Mouse (Mus musculus) testis, adult 2 months (tissue): ENCODE data around the gene Gm43517. TPM values are rescaled to one million over a fixed set of nuclear protein-coding genes. Genes with fewer than 3 reads are reported as not detected.

Experiments used
- H3K27ac ChIP-seq: fragments of 200-500 bp; 2 replicates; pipeline ENCODE4 v1.5.1; 2012; ENCODE audit warnings: low read depth, low read length; ENCODE audit not compliant: control insufficient read depth, insufficient read depth
- H3K27me3 ChIP-seq: fragments of 200-500 bp; 2 replicates; pipeline ENCODE4 v1.6.1; 2012; ENCODE audit warnings: mild to moderate bottlenecking, low read length, moderate library complexity; ENCODE audit not compliant: control insufficient read depth, insufficient read depth
- H3K36me3 ChIP-seq: fragments of 200-500 bp; 2 replicates; pipeline ENCODE4 v1.6.1; 2012; ENCODE audit warnings: mild to moderate bottlenecking, low read length; ENCODE audit not compliant: control insufficient read depth, insufficient read depth
- H3K4me1 ChIP-seq: fragments of 200-500 bp; 2 replicates; pipeline ENCODE4 v1.6.1; 2012; ENCODE audit warnings: low read length; ENCODE audit not compliant: control insufficient read depth, insufficient read depth
- H3K4me3 ChIP-seq: fragments of 200-500 bp; 2 replicates; pipeline ENCODE4 v1.5.1; 2012; ENCODE audit warnings: low read depth, mild to moderate bottlenecking, low read length, moderate library complexity, mixed read lengths; ENCODE audit not compliant: control insufficient read depth
- CTCF ChIP-seq: fragments of 200-500 bp; IDR thresholded peaks from 2 replicates; pipeline ENCODE4 v1.5.1; 2012; ENCODE audit warnings: low read depth, mild to moderate bottlenecking, inconsistent platforms, low read length, moderate library complexity; ENCODE audit not compliant: control insufficient read depth, insufficient read depth, insufficient replicate concordance
- POLR2A ChIP-seq: fragments of 200-500 bp; IDR thresholded peaks from 2 replicates; pipeline ENCODE4 v1.6.1; 2012; ENCODE audit warnings: low read depth, mild to moderate bottlenecking, inconsistent platforms, low read length, moderate library complexity; ENCODE audit not compliant: control insufficient read depth
- polyA plus RNA-seq: library from polyadenylated mRNA; depleted of rRNA; stranded (reverse); fragments of >200 nt; gene quantifications from 2 replicates; pipeline ENCODE4 v1.2.3, GENCODE M21; 2012

Gene Gm43517
- polyA plus RNA-seq, 1 experiment = 0.02 TPM

DNA sequence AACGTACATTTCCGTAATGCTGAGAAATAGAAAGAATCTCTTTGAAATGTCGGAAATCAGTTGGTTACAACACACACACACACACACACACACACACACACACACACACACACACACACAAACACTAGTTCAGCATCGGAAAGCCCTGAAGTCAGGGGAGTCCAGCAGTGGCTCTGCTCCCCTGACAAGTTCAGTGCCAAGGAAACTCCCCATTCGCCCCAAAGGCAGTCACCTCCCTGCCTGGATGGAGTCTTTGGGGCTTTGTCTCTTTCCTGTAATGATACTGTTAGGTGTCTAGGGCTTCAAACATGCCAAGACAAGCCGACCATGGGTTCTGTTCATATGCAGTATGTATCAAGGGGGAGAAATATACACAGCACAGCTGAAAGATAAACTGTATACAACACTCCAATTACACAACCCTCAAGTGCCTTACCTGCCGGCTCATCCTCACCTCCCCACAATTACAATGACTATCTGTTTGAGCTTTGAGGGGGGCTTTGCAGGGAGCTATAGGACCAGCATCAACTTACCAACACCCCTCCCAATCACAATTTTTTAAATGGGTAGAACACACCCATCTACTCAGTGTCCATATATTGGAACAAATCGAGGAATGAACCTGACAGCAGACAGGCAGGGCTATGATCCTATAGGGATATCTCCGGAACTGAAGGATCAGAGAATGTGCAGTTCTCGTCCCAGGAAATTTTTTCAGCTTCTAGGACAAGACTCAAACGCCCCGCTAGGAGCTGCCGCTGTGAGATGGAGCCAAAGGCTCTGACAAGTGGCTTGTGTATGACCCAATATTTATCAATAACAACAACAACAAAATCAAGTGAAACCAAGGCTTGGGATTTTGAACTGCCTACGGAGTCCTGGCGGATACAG lies 9.3 kb upstream of the Gm43517 start:
- Histone ChIP-seq H3K27ac (no peak overlapping the region), H3K27me3 (peaks cover 2% of the 10 kb centered on the region; the same call in 1 of the 2 replicates), H3K36me3 (no peaks in the 10 kb centered on the region), H3K4me3 (no peak overlapping the region), H3K4me1 (no peaks in the 10 kb centered on the region; the same call in 1 of the 2 replicates)
- no peak for TF ChIP-seq POLR2A
- no peak for TF ChIP-seq CTCF

DNA sequence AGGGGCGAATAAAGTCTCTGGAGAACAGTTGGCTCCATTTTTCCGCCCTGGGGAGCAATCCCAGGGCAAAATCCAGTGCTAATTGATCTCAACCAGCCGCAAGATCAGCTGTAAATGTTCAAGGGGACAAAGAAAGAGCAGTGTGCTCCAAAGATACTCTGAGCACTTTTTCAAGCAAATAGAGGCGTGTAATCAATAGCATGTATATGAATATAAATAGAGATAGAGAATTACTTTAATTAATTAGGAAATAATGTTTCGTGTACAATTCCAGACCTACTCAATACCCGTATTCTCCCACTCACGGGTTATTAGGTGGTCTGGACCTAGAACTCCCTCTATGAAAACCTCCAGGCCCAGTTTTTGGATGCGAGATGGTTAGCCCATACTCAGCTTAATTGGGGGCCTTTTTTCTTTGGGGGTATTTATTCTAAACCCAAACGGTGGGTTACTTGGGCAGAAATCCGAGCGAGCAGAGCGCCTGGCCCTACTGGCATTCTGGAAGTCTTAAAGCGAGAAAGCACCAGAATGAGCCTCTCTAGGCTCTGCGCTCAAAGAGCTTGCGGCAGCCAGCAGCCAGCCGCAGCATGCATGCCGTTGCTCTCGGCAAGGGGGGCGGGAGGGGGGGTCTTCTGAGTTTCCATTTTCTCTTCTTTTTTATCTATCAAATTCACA lies 8.5 kb upstream of the Gm43517 start:
- H3K27me3 ChIP-seq = peaks cover 2% of the 10 kb centered on the region; the same call in 1 of the 2 replicates
- TF ChIP-seq CTCF = no peak
- no peak for TF ChIP-seq POLR2A
- H3K4me3 ChIP-seq = no peak overlapping the region
- H3K36me3 ChIP-seq = no peaks in the 10 kb centered on the region
- no peak overlapping the region for H3K27ac ChIP-seq
- no peaks in the 10 kb centered on the region; the same call in 1 of the 2 replicates for H3K4me1 ChIP-seq

DNA sequence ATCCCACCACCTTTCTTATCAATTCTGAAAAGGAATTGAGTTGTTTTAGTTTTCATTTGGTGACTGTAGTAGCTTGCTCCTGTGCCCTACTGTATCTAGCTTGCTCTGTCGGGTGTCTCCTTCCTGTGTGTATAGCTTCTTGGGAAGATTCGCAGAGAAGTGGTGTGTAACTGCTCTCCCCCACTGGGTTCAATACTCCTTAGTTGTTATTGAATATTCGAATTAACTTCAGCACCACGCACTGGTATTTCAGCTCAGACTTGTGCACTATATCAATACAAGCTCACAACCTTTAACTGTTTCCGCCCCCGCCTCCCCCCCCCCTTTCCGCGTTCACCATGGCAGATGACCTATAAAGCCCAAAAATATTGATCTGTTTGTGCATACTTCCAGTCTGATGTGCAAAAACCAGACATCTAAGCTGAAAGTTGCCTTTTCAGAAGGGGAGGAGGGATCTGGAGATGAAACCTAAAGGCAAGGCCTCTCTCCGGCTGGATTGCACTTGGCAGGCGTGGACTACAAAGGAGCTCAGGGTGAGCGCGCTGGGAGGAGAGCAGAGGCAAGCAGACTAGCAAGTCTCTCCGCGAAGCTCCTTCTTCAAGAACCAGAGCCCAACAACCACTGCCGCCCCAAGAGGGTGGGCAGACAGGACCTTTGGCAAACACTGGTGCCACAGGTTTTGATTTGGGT lies 7.5 kb upstream of the Gm43517 start:
- Histone ChIP-seq H3K4me3 (no peak overlapping the region), H3K27me3 (peaks cover 2% of the 10 kb centered on the region; the same call in 1 of the 2 replicates), H3K36me3 (no peaks in the 10 kb centered on the region), H3K4me1 (no peaks in the 10 kb centered on the region; the same call in 1 of the 2 replicates), H3K27ac (no peak overlapping the region)
- no peak for TF ChIP-seq CTCF
- no peak for TF ChIP-seq POLR2A

GRCm38 (mm10) chr12:49378920-49379319 lies 6.1 kb upstream of the Gm43517 start:
- Histone ChIP-seq H3K27me3 (peaks cover 5% of the 10 kb centered on the region), H3K27ac (no peak overlapping the region), H3K4me1 (peaks cover 8% of the 10 kb centered on the region), H3K4me3 (no peak overlapping the region), H3K36me3 (no peaks in the 10 kb centered on the region)
- no peak for TF ChIP-seq POLR2A
- TF ChIP-seq CTCF = no peak

GRCm38 (mm10) chr12:49379446-49379845 lies 5.5 kb upstream of the Gm43517 start:
- H3K4me3 ChIP-seq = no peak overlapping the region
- peaks cover 7% of the 10 kb centered on the region for H3K27me3 ChIP-seq
- no peak for TF ChIP-seq CTCF
- H3K4me1 ChIP-seq = peaks cover 13% of the 10 kb centered on the region
- H3K27ac ChIP-seq = no peak overlapping the region
- no peaks in the 10 kb centered on the region for H3K36me3 ChIP-seq

DNA sequence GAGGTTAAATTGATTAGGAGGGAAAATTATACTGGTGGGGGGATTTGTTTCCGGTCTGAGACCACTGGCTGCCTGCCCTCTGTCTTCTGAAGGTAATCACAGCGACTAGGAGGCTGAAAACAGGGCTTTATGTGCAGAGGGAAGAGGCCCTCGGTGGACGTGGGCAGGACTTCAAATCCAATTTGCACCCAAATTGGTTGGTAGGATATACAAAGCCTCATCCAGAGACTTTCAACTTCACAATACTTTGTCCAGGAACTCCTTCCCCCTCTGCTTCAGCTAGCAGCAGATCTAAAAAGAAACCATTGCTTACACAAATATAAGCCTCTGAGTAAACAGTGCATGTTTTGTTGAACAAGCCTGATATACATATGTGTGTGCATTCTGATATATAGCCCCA lies 4.5 kb upstream of the Gm43517 start:
- H3K27me3 ChIP-seq = peaks cover 11% of the 10 kb centered on the region
- H3K4me1 ChIP-seq = peaks cover 14% of the 10 kb centered on the region
- no peak overlapping the region for H3K4me3 ChIP-seq
- TF ChIP-seq CTCF = no peak
- TF ChIP-seq POLR2A = no peak
- H3K36me3 ChIP-seq = no peaks in the 10 kb centered on the region
- no peak overlapping the region for H3K27ac ChIP-seq

DNA sequence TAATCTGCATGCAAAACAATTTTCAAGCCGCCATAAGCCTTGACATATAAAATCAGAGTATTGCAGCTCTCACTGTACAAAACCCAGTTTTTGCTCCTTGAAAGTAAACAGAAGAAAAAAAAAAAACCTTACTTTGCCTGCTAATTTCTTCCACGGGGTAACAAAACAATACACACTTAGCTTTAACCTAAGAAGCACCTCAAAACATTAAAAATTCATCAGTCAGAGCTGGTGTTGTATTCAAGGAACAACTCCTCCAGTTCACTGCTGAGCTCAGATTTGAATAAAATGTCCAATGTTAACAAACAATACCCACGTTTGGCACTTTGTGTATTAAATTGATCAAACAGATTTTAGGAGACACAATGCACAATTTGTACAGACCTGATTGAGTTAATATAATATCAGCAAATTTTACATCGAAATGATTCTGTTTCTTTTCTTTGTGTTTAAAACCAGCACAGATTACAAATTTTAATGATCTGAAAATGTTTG lies 3.9 kb upstream of the Gm43517 start:
- TF ChIP-seq CTCF (no peak), POLR2A (no peak)
- H3K36me3 ChIP-seq = no peaks in the 10 kb centered on the region
- H3K4me3 ChIP-seq = no peak overlapping the region
- peaks cover 11% of the 10 kb centered on the region for H3K27me3 ChIP-seq
- H3K4me1 ChIP-seq = peaks cover 14% of the 10 kb centered on the region
- H3K27ac ChIP-seq = no peak overlapping the region
